ENCODE assay signal across 9 mouse cellular contexts in the genomic region with DNA sequence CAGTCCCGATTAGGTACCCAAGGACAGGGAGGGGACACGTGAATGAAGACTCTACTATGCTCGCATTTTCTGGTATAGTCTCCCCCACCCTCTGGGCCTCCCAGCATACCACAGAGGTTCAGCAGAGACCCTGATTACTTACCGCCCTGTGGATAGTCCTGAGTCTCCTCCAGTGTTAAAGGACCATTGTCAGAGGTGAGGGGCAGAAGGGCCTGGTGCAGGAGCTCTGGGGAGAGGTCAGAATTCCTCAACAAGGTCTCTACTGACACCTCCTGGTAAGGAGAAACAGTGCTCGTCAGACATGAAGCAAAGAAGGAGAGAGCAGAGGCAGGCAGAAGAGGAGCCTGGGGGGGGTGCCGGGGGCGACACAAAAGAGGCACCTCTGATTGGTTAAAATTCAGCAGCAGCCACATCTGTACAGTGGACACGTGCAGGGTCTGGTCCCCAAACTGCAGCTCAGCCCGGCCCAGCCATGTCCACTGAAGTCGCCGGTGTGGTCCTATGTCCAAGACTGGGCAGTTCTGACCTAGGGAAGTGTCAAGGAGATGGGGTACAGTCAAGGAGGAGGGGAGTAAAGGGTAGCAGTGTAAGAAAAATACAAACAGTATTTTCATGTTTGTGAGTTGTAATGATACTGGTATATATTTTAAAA. TPM values are rescaled to one million over a fixed set of nuclear protein-coding genes. Genes with fewer than 3 reads are reported as not detected.
DNase-seq lines count a peak whose midpoint lies in the region; ATAC-seq lines count a peak whose summit lies in the region.
"Had no signal": no experiment of that assay in that cellular context is flagged by ENCODE, and none has a peak within 500 bp of the region (broad histone marks: within the 10 kb centered on the region; RNA-seq: fewer than 3 reads in every experiment).

No protein-coding gene starts in this region.

- no peak overlapping the region for H3K4me2 ChIP-seq in lung, embryonic 15.5 days
- no peak overlapping the region for H3K4me2 ChIP-seq in hindbrain, embryonic 15.5 days
- H3K4me2 ChIP-seq in neural tube, embryonic 13.5 days: no peak overlapping the region
- H3K4me2 ChIP-seq: limb, embryonic 12.5 days had no signal

- DNase-seq in lung, adult 18-20 months: no peak
- no peak for DNase-seq in adrenal gland, adult 8-10 months
- DNase-seq in ovary, adult 18-20 months (ENCODE audit: low spot score): no peak

- ATAC-seq in lung, embryonic 15.5 days (ENCODE audit: borderline replicate concordance, extremely low read depth, low FRiP score, low TSS enrichment): 0 out of 2 replicates have a peak, but pooled peaks have one; percentile 35
- peak; percentile 60; the same call in 1 of the 2 replicates for ATAC-seq in common myeloid progenitor, adult 5-6 weeks (replicated peaks; ENCODE audit: low read depth, poor library complexity, severe bottlenecking)
- ATAC-seq in hindbrain, embryonic 15.5 days (ENCODE audit: low FRiP score, low read depth): 0 out of 2 replicates have a peak, but pooled peaks have one; percentile 25
- 0 out of 2 replicates have a peak, but pooled peaks have one; percentile 30 for ATAC-seq in neural tube, embryonic 13.5 days (ENCODE audit: low read depth)
- ATAC-seq in activated CD4-positive, CD25-positive, alpha-beta regulatory T cell, adult 4 months: no peak

- H3K4me1 ChIP-seq in lung, embryonic 15.5 days: no peaks in the 10 kb centered on the region
- no peaks in the 10 kb centered on the region for H3K4me1 ChIP-seq in hindbrain, embryonic 15.5 days (replicated peaks)
- no peaks in the 10 kb centered on the region; the same call in 1 of the 2 replicates for H3K4me1 ChIP-seq in neural tube, embryonic 13.5 days (replicated peaks)
- H3K4me1 ChIP-seq: limb, embryonic 12.5 days had no signal

- no peaks in the 10 kb centered on the region for H3K9me3 ChIP-seq in lung, embryonic 15.5 days
- H3K9me3 ChIP-seq in hindbrain, embryonic 15.5 days: no peaks in the 10 kb centered on the region
- no peaks in the 10 kb centered on the region for H3K9me3 ChIP-seq in neural tube, embryonic 13.5 days
- H3K9me3 ChIP-seq: limb, embryonic 12.5 days had no signal

- no peak overlapping the region for H3K9ac ChIP-seq in lung, embryonic 15.5 days
- no peak overlapping the region for H3K9ac ChIP-seq in hindbrain, embryonic 15.5 days
- peak overlapping the region; percentile 41; the same call in 1 of the 2 replicates for H3K9ac ChIP-seq in neural tube, embryonic 13.5 days
- H3K9ac ChIP-seq: limb, embryonic 12.5 days had no signal

- H3K36me3 ChIP-seq in lung, embryonic 15.5 days: no peaks in the 10 kb centered on the region
- peaks cover 20% of the 10 kb centered on the region for H3K36me3 ChIP-seq in hindbrain, embryonic 15.5 days
- H3K36me3 ChIP-seq in neural tube, embryonic 13.5 days: peaks cover 32% of the 10 kb centered on the region
- H3K36me3 ChIP-seq: limb, embryonic 12.5 days had no signal

- WGBS in lung, embryonic 15.5 days: 45% methylated on average over 11 of the region's 11 CpGs
- WGBS in hindbrain, embryonic 15.5 days: 45% methylated on average over 11 of the region's 11 CpGs
- 47% methylated on average over 11 of the region's 11 CpGs for WGBS in neural tube, embryonic 13.5 days

- H3K27me3 ChIP-seq in lung, embryonic 15.5 days: no peaks in the 10 kb centered on the region
- H3K27me3 ChIP-seq in hindbrain, embryonic 15.5 days: no peaks in the 10 kb centered on the region
- H3K27me3 ChIP-seq in neural tube, embryonic 13.5 days: no peaks in the 10 kb centered on the region
- H3K27me3 ChIP-seq: limb, embryonic 12.5 days had no signal

- no peak overlapping the region for H3K4me3 ChIP-seq in lung, embryonic 15.5 days
- no peak overlapping the region for H3K4me3 ChIP-seq in hindbrain, embryonic 15.5 days
- no peak overlapping the region for H3K4me3 ChIP-seq in neural tube, embryonic 13.5 days
- H3K4me3 ChIP-seq: limb, embryonic 12.5 days had no signal

- H3K27ac ChIP-seq in lung, embryonic 15.5 days: no peak overlapping the region
- no peak overlapping the region for H3K27ac ChIP-seq in hindbrain, embryonic 15.5 days (replicated peaks)
- H3K27ac ChIP-seq in neural tube, embryonic 13.5 days (replicated peaks): no peak overlapping the region
- H3K27ac ChIP-seq: limb, embryonic 12.5 days had no signal

RNA-seq across cellular contexts. Expression of gene Dnph1, which starts 14.7 kb away (rescaled TPM):
- 43.0 and 51.3 TPM in 2 replicates for polyA plus RNA-seq in lung, embryonic 15.5 days (2015; fragmentation: Nextera tagmentation; extraction: Ambion mirVana)
- 13.3 and 14.5 TPM in 2 replicates for total RNA-seq in common myeloid progenitor, adult 5-6 weeks (2017)
- 21.8 and 22.4 TPM in 2 replicates for polyA plus RNA-seq in hindbrain, embryonic 15.5 days (2015; fragmentation: Nextera tagmentation; extraction: Ambion mirVana)
- polyA plus RNA-seq in neural tube, embryonic 13.5 days (2015; fragmentation: Nextera tagmentation; extraction: Ambion mirVana): 19.0 and 19.2 TPM in 2 replicates
- 1 to 10 TPM; 4.5 to 6.9 (median 6.4) TPM for total RNA-seq in adrenal gland, adult 8-10 months (2022)
- polyA plus RNA-seq in activated CD4-positive, CD25-positive, alpha-beta regulatory T cell, adult 4 months (2017; shearing (Covaris generic)): 10 to 100 TPM; 11.1 to 13.4 TPM

RNA-seq across cellular contexts. Expression of gene Ttbk1, which starts 23.7 kb away (rescaled TPM):
- 0.04 and 0.11 TPM in 2 replicates for polyA plus RNA-seq in lung, embryonic 15.5 days (2015; fragmentation: Nextera tagmentation; extraction: Ambion mirVana)
- total RNA-seq in common myeloid progenitor, adult 5-6 weeks (2017): not detected in 2 replicates
- polyA plus RNA-seq in hindbrain, embryonic 15.5 days (2015; fragmentation: Nextera tagmentation; extraction: Ambion mirVana): 8.6 and 8.9 TPM in 2 replicates
- 6.0 and 6.9 TPM in 2 replicates for polyA plus RNA-seq in neural tube, embryonic 13.5 days (2015; fragmentation: Nextera tagmentation; extraction: Ambion mirVana)
- 1 to 10 TPM in 3 of 4 experiments, under 1 TPM in 1; 0.98 to 1.4 (median 1.2) TPM for total RNA-seq in adrenal gland, adult 8-10 months (2022)
- 1 to 10 TPM in 1 of 2 experiments, under 1 TPM in 1; 0.49 to 1.5 TPM for polyA plus RNA-seq in activated CD4-positive, CD25-positive, alpha-beta regulatory T cell, adult 4 months (2017; shearing (Covaris generic))

RNA-seq across cellular contexts. Expression of gene Cul9, which starts 35.0 kb away (rescaled TPM):
- 2.9 and 3.4 TPM in 2 replicates for polyA plus RNA-seq in lung, embryonic 15.5 days (2015; fragmentation: Nextera tagmentation; extraction: Ambion mirVana)
- 17.3 and 21.2 TPM in 2 replicates for total RNA-seq in common myeloid progenitor, adult 5-6 weeks (2017)
- polyA plus RNA-seq in hindbrain, embryonic 15.5 days (2015; fragmentation: Nextera tagmentation; extraction: Ambion mirVana): 21.0 and 26.5 TPM in 2 replicates
- 16.4 and 17.0 TPM in 2 replicates for polyA plus RNA-seq in neural tube, embryonic 13.5 days (2015; fragmentation: Nextera tagmentation; extraction: Ambion mirVana)
- 10 to 100 TPM; 31.6 to 48.8 (median 37.7) TPM for total RNA-seq in adrenal gland, adult 8-10 months (2022)
- polyA plus RNA-seq in activated CD4-positive, CD25-positive, alpha-beta regulatory T cell, adult 4 months (2017; shearing (Covaris generic)): 1 to 10 TPM; 2.7 to 3.5 TPM

RNA-seq across cellular contexts. Expression of gene Srf, which starts 44.8 kb away (rescaled TPM):
- 10.4 and 10.7 TPM in 2 replicates for polyA plus RNA-seq in lung, embryonic 15.5 days (2015; fragmentation: Nextera tagmentation; extraction: Ambion mirVana)
- total RNA-seq in common myeloid progenitor, adult 5-6 weeks (2017): 32.5 and 35.4 TPM in 2 replicates
- 2.7 and 4.5 TPM in 2 replicates for polyA plus RNA-seq in hindbrain, embryonic 15.5 days (2015; fragmentation: Nextera tagmentation; extraction: Ambion mirVana)
- polyA plus RNA-seq in neural tube, embryonic 13.5 days (2015; fragmentation: Nextera tagmentation; extraction: Ambion mirVana): 4.7 and 5.4 TPM in 2 replicates
- total RNA-seq in adrenal gland, adult 8-10 months (2022): 10 to 100 TPM; 34.0 to 42.0 (median 37.2) TPM
- polyA plus RNA-seq in activated CD4-positive, CD25-positive, alpha-beta regulatory T cell, adult 4 months (2017; shearing (Covaris generic)): 10 to 100 TPM in 1 of 2 experiments, 1 to 10 TPM in 1; 6.3 to 10.9 TPM
